Mouse (Mus musculus): ENCODE measurements around the gene Mettl8. TPM values are rescaled to one million over a fixed set of nuclear protein-coding genes. Genes with fewer than 3 reads are reported as not detected.

Gene Mettl8
- 20.3 and 20.6 TPM in 2 replicates for polyA plus RNA-seq (2016; fragmentation: Nextera tagmentation; extraction: Ambion mirVana)

- under 1% methylated on average over 55 of the region's 57 CpGs for WGBS
- peaks cover 15% of the 10 kb centered on the region for H3K4me1 ChIP-seq
- peak; percentile 92 for DNase-seq (ENCODE audit: extremely low spot score, low spot score)
- peak within 1 kb of the TSS; percentile 73 for H3K4me3 ChIP-seq
- peak within 1 kb of the TSS; percentile 93 for H3K27ac ChIP-seq
- no peaks in the 10 kb centered on the region for H3K9me3 ChIP-seq
- peaks cover 19% of the 10 kb centered on the region for H3K36me3 ChIP-seq (replicated peaks)
- H3K27me3 ChIP-seq (ENCODE audit: poor library complexity, severe bottlenecking): no peaks in the 10 kb centered on the region
Measured at GRCm38 (mm10) chr2:71055300-71056114, at the start of gene Mettl8, which contains the start of gene Dcaf17. Mettl8 (minus strand) TSS chr2:71055583. Dcaf17 (plus strand) TSS chr2:71055328.

GRCm38 (mm10) chr2:71104696-71105095 is 49.3 kb upstream of the Mettl8 start:
- WGBS: 80% methylated on average over 3 of the region's 3 CpGs

GRCm38 (mm10) chr2:71103292-71103680 is 47.9 kb upstream of the Mettl8 start:
- Histone ChIP-seq H3K36me3 (replicated peaks) (peaks cover 18% of the 10 kb centered on the region), H3K4me1 (peaks cover 3% of the 10 kb centered on the region; the same call in 1 of the 2 replicates), H3K9me3 (no peaks in the 10 kb centered on the region), H3K27me3 (ENCODE audit: poor library complexity, severe bottlenecking) (no peaks in the 10 kb centered on the region), H3K27ac (no peak overlapping the region), H3K4me3 (no peak overlapping the region)
- DNase-seq (ENCODE audit: extremely low spot score, low spot score): no peak
- 89% methylated on average over 4 of the region's 4 CpGs for WGBS

More at GRCm38 (mm10) chr2:71104696-71105095, 49.3 kb upstream of the Mettl8 start:
- H3K4me1 ChIP-seq: peaks cover 3% of the 10 kb centered on the region; the same call in 1 of the 2 replicates
- peaks cover 12% of the 10 kb centered on the region for H3K36me3 ChIP-seq (replicated peaks)
- no peak for DNase-seq (ENCODE audit: extremely low spot score, low spot score)
- H3K9me3 ChIP-seq: no peaks in the 10 kb centered on the region
- H3K27ac ChIP-seq: no peak overlapping the region
- no peak overlapping the region for H3K4me3 ChIP-seq
- no peaks in the 10 kb centered on the region for H3K27me3 ChIP-seq (ENCODE audit: poor library complexity, severe bottlenecking)

- peaks cover 3% of the 10 kb centered on the region; the same call in 1 of the 2 replicates for H3K4me1 ChIP-seq
- DNase-seq (ENCODE audit: extremely low spot score, low spot score): no peak
- no peaks in the 10 kb centered on the region for H3K27me3 ChIP-seq (ENCODE audit: poor library complexity, severe bottlenecking)
- 90% methylated on average over 10 of the region's 10 CpGs for WGBS
- no peak overlapping the region for H3K4me3 ChIP-seq
- H3K9me3 ChIP-seq: no peaks in the 10 kb centered on the region
- no peak overlapping the region for H3K27ac ChIP-seq
- H3K36me3 ChIP-seq (replicated peaks): peaks cover 18% of the 10 kb centered on the region
Measured at GRCm38 (mm10) chr2:71102621-71103291, 47.4 kb upstream of the Mettl8 start.

- Histone ChIP-seq H3K27me3 (ENCODE audit: poor library complexity, severe bottlenecking) (no peaks in the 10 kb centered on the region), H3K36me3 (replicated peaks) (peaks cover 37% of the 10 kb centered on the region), H3K9me3 (no peaks in the 10 kb centered on the region), H3K27ac (no peak overlapping the region), H3K4me1 (no peaks in the 10 kb centered on the region), H3K4me3 (no peak overlapping the region)
- WGBS: 86% methylated on average over 7 of the region's 7 CpGs
- DNase-seq (ENCODE audit: extremely low spot score, low spot score): no peak
Measured at GRCm38 (mm10) chr2:71096170-71096569, 40.8 kb upstream of the Mettl8 start.

GRCm38 (mm10) chr2:71090660-71091445 is 35.5 kb upstream of the Mettl8 start:
- 91% methylated on average over 4 of the region's 4 CpGs for WGBS
- Histone ChIP-seq H3K4me3 (no peak overlapping the region), H3K4me1 (no peaks in the 10 kb centered on the region), H3K9me3 (no peaks in the 10 kb centered on the region), H3K27me3 (ENCODE audit: poor library complexity, severe bottlenecking) (no peaks in the 10 kb centered on the region), H3K27ac (no peak overlapping the region), H3K36me3 (replicated peaks) (peaks cover 53% of the 10 kb centered on the region)
- no peak for DNase-seq (ENCODE audit: extremely low spot score, low spot score)

- Histone ChIP-seq H3K36me3 (replicated peaks) (peaks cover 56% of the 10 kb centered on the region), H3K27ac (no peak overlapping the region), H3K4me1 (no peaks in the 10 kb centered on the region), H3K4me3 (no peak overlapping the region), H3K9me3 (no peaks in the 10 kb centered on the region), H3K27me3 (ENCODE audit: poor library complexity, severe bottlenecking) (no peaks in the 10 kb centered on the region)
- WGBS: 78% methylated on average over 3 of the region's 3 CpGs
- DNase-seq (ENCODE audit: extremely low spot score, low spot score): no peak
Measured at GRCm38 (mm10) chr2:71089766-71090165, 34.4 kb upstream of the Mettl8 start.

- no peak overlapping the region for H3K27ac ChIP-seq
- H3K9me3 ChIP-seq: no peaks in the 10 kb centered on the region
- no peak for DNase-seq (ENCODE audit: extremely low spot score, low spot score)
- WGBS: 92% methylated on average over 6 of the region's 6 CpGs
- H3K4me3 ChIP-seq: no peak overlapping the region
- peaks cover 68% of the 10 kb centered on the region for H3K36me3 ChIP-seq (replicated peaks)
- no peaks in the 10 kb centered on the region for H3K27me3 ChIP-seq (ENCODE audit: poor library complexity, severe bottlenecking)
- no peaks in the 10 kb centered on the region for H3K4me1 ChIP-seq
Measured at GRCm38 (mm10) chr2:71083454-71084193, 28.2 kb upstream of the Mettl8 start.

- Histone ChIP-seq H3K27me3 (ENCODE audit: poor library complexity, severe bottlenecking) (no peaks in the 10 kb centered on the region), H3K4me1 (no peaks in the 10 kb centered on the region), H3K9me3 (no peaks in the 10 kb centered on the region), H3K4me3 (no peak overlapping the region), H3K36me3 (replicated peaks) (peaks cover 56% of the 10 kb centered on the region), H3K27ac (no peak overlapping the region)
- 80% methylated on average over 7 of the region's 7 CpGs for WGBS
- no peak for DNase-seq (ENCODE audit: extremely low spot score, low spot score)
Measured at GRCm38 (mm10) chr2:71082416-71082815, 27.0 kb upstream of the Mettl8 start.

- H3K27ac ChIP-seq: no peak overlapping the region
- H3K9me3 ChIP-seq: no peaks in the 10 kb centered on the region
- H3K4me3 ChIP-seq: no peak overlapping the region
- no peak for DNase-seq (ENCODE audit: extremely low spot score, low spot score)
- 90% methylated on average over 3 of the region's 3 CpGs for WGBS
- no peaks in the 10 kb centered on the region for H3K27me3 ChIP-seq (ENCODE audit: poor library complexity, severe bottlenecking)
- peaks cover 15% of the 10 kb centered on the region for H3K36me3 ChIP-seq (replicated peaks)
- no peaks in the 10 kb centered on the region for H3K4me1 ChIP-seq
Measured at GRCm38 (mm10) chr2:71073828-71074227, 18.4 kb upstream of the Mettl8 start.

- Histone ChIP-seq H3K4me3 (no peak overlapping the region), H3K4me1 (no peaks in the 10 kb centered on the region), H3K9me3 (no peaks in the 10 kb centered on the region), H3K27ac (no peak overlapping the region), H3K27me3 (ENCODE audit: poor library complexity, severe bottlenecking) (no peaks in the 10 kb centered on the region), H3K36me3 (replicated peaks) (peaks cover 15% of the 10 kb centered on the region)
- WGBS: 88% methylated on average over 3 of the region's 3 CpGs
- no peak for DNase-seq (ENCODE audit: extremely low spot score, low spot score)
Measured at GRCm38 (mm10) chr2:71073330-71073729, 17.9 kb upstream of the Mettl8 start.

- 94% methylated on average over 4 of the region's 4 CpGs for WGBS
- Histone ChIP-seq H3K9me3 (no peaks in the 10 kb centered on the region), H3K27ac (no peak overlapping the region), H3K36me3 (replicated peaks) (peaks cover 12% of the 10 kb centered on the region), H3K4me1 (no peaks in the 10 kb centered on the region), H3K27me3 (ENCODE audit: poor library complexity, severe bottlenecking) (no peaks in the 10 kb centered on the region), H3K4me3 (no peak overlapping the region)
- no peak for DNase-seq (ENCODE audit: extremely low spot score, low spot score)
Measured at GRCm38 (mm10) chr2:71071601-71072000, 16.2 kb upstream of the Mettl8 start.
